Mouse (Mus musculus) spleen, adult 2 months (tissue): Measurements from ENCODE around the gene Osbpl10. TPM values are rescaled to one million over a fixed set of nuclear protein-coding genes. Genes with fewer than 3 reads are reported as not detected.

Source experiments
- DNase-seq, 2 experiments: peaks; one replicate each; pipeline versions ENCODE4 v3.0.0 to v3.0.0-alpha.2; 2012 to 2021; ENCODE audit warnings: low spot score in 2 of 2, low read depth in 1 of 2
- H3K27ac ChIP-seq: fragments of 200-500 bp; 2 replicates; pipeline ENCODE4 v1.5.1; 2012; ENCODE audit warnings: low read length, inconsistent platforms; ENCODE audit not compliant: insufficient read depth
- H3K27me3 ChIP-seq: fragments of 200-500 bp; 2 replicates; pipeline ENCODE4 v1.6.1; 2012; ENCODE audit warnings: mild to moderate bottlenecking, moderate library complexity, low read length, inconsistent platforms; ENCODE audit not compliant: control insufficient read depth, insufficient read depth
- H3K36me3 ChIP-seq: fragments of 200-500 bp; 2 replicates; pipeline ENCODE4 v1.6.1; 2012; ENCODE audit warnings: mild to moderate bottlenecking, low read length, inconsistent platforms; ENCODE audit not compliant: control insufficient read depth, insufficient read depth
- H3K4me1 ChIP-seq: fragments of 200-500 bp; 2 replicates; pipeline ENCODE4 v1.6.1; 2011; ENCODE audit warnings: inconsistent platforms; ENCODE audit not compliant: control insufficient read depth, insufficient read depth, insufficient read length
- H3K4me3 ChIP-seq: fragments of 200-500 bp; 2 replicates; pipeline ENCODE4 v1.5.1; 2011; ENCODE audit warnings: mild to moderate bottlenecking, inconsistent platforms; ENCODE audit not compliant: insufficient read depth, insufficient read length; ENCODE audit errors: extremely low read depth
- CTCF ChIP-seq: fragments of 200-500 bp; IDR thresholded peaks from 2 replicates; pipeline ENCODE4 v1.5.1; 2011; ENCODE audit warnings: mild to moderate bottlenecking, inconsistent platforms; ENCODE audit not compliant: insufficient read depth, insufficient read length, insufficient replicate concordance; ENCODE audit errors: extremely low read depth
- POLR2A ChIP-seq: fragments of 200-500 bp; IDR thresholded peaks from 2 replicates; pipeline ENCODE4 v1.6.1; 2011; ENCODE audit warnings: low read depth, low read length, inconsistent platforms
- WGBS: fragments of 180-500 bp; shearing (Covaris S2); methylation state at CpG from one replicate; pipeline ENCODE4 v1.1.7; 2018; 5-methylcytosine and 5-hydroxymethylcytosine counted together
- polyA plus RNA-seq: library from polyadenylated mRNA; depleted of rRNA; stranded (reverse); fragments of >200 nt; gene quantifications from 2 replicates; pipeline ENCODE4 v1.2.3, GENCODE M21; 2012

Gene Osbpl10
- polyA plus RNA-seq, 1 experiment, result 0.54 TPM

GRCm38 (mm10) chr9:115133926-115134325 lies 155.6 kb downstream of the Osbpl10 start:
- no peak for DNase-seq
- no peaks in the 10 kb centered on the region for H3K27me3 ChIP-seq
- no peak overlapping the region for H3K27ac ChIP-seq
- 40% methylated on average over 2 of the region's 2 CpGs for WGBS
- H3K36me3 ChIP-seq, result no peaks in the 10 kb centered on the region
- H3K4me1 ChIP-seq, result peaks cover 10% of the 10 kb centered on the region; the same call in 1 of the 2 replicates
- no peak overlapping the region for H3K4me3 ChIP-seq
- TF ChIP-seq POLR2A (no peak), CTCF (no peak)

GRCm38 (mm10) chr9:115134736-115135135 lies 156.4 kb downstream of the Osbpl10 start:
- peak; percentile 27 to 76 for DNase-seq
- peaks cover 10% of the 10 kb centered on the region; the same call in 1 of the 2 replicates for H3K4me1 ChIP-seq
- H3K27me3 ChIP-seq, result no peaks in the 10 kb centered on the region
- no peaks in the 10 kb centered on the region for H3K36me3 ChIP-seq
- no peak for TF ChIP-seq CTCF
- TF ChIP-seq POLR2A, result no peak
- H3K27ac ChIP-seq, result peak overlapping the region; percentile 49; the same call in 1 of the 2 replicates
- H3K4me3 ChIP-seq, result no peak overlapping the region
- WGBS, result 37% methylated on average over 4 of the region's 4 CpGs

- Histone ChIP-seq H3K27me3 (no peaks in the 10 kb centered on the region), H3K4me1 (peaks cover 10% of the 10 kb centered on the region; the same call in 1 of the 2 replicates), H3K36me3 (no peaks in the 10 kb centered on the region), H3K4me3 (no peak overlapping the region), H3K27ac (0 out of 2 replicates have a peak overlapping the region, but pooled peaks have one; percentile 12)
- WGBS, result 68% methylated on average over 8 of the region's 8 CpGs
- DNase-seq, result no peak
- TF ChIP-seq POLR2A, result no peak
- TF ChIP-seq CTCF, result no peak
Measured at GRCm38 (mm10) chr9:115135352-115135751, 157.0 kb downstream of the Osbpl10 start.

GRCm38 (mm10) chr9:115137858-115138257 lies 159.5 kb downstream of the Osbpl10 start:
- H3K27me3 ChIP-seq, result no peaks in the 10 kb centered on the region
- no peak for DNase-seq
- no peaks in the 10 kb centered on the region for H3K36me3 ChIP-seq
- H3K4me3 ChIP-seq, result no peak overlapping the region
- 81% methylated on average over 3 of the region's 3 CpGs for WGBS
- no peak overlapping the region for H3K27ac ChIP-seq
- TF ChIP-seq CTCF (no peak), POLR2A (no peak)
- peaks cover 10% of the 10 kb centered on the region; the same call in 1 of the 2 replicates for H3K4me1 ChIP-seq

GRCm38 (mm10) chr9:115139597-115140332 lies 161.4 kb downstream of the Osbpl10 start:
- DNase-seq, result no peak
- peaks cover 7% of the 10 kb centered on the region; the same call in 1 of the 2 replicates for H3K4me1 ChIP-seq
- H3K27ac ChIP-seq, result no peak overlapping the region
- H3K4me3 ChIP-seq, result no peak overlapping the region
- no peak for TF ChIP-seq POLR2A
- no peak for TF ChIP-seq CTCF
- no peaks in the 10 kb centered on the region for H3K27me3 ChIP-seq
- 92% methylated on average over 14 of the region's 14 CpGs for WGBS
- H3K36me3 ChIP-seq, result no peaks in the 10 kb centered on the region

- no peak overlapping the region for H3K4me3 ChIP-seq
- H3K27ac ChIP-seq, result no peak overlapping the region
- no peaks in the 10 kb centered on the region for H3K27me3 ChIP-seq
- no peak for TF ChIP-seq CTCF
- no peak for TF ChIP-seq POLR2A
- DNase-seq, result no peak
- no peaks in the 10 kb centered on the region for H3K36me3 ChIP-seq
- H3K4me1 ChIP-seq, result no peaks in the 10 kb centered on the region
- 90% methylated on average over 5 of the region's 5 CpGs for WGBS
Measured at GRCm38 (mm10) chr9:115147141-115147540, 168.8 kb downstream of the Osbpl10 start.
